Mouse (Mus musculus): ENCODE data around the gene Gli2. TPM values are rescaled to one million over a fixed set of nuclear protein-coding genes. Genes with fewer than 3 reads are reported as not detected.

The Gli2 gene
- not detected in 4 replicates for total RNA-seq (2023; ENCODE audit: inconsistent age)

GRCm38 (mm10) chr1:119053402-119053841 lies at the start of gene Gli2:
Gene Gli2 (minus strand): TSS chr1:119053619.

Data from B cell, adult (primary cell).